Mouse (Mus musculus): ENCODE results near the gene Hba-a1. TPM values are rescaled to one million over a fixed set of nuclear protein-coding genes. Genes with fewer than 3 reads are reported as not detected.

The Hba-a1 gene
- polyA plus RNA-seq, 1 experiment from 2014 or later, result 5,259 TPM

GRCm38 (mm10) chr11:32331075-32331474 is 47.8 kb downstream of the Hba-a1 start:
- WGBS, result 25% methylated on average over 6 of the region's 6 CpGs
- no peaks in the 10 kb centered on the region for H3K9me3 ChIP-seq (replicated peaks)
- H3K27me3 ChIP-seq, result peaks cover 3% of the 10 kb centered on the region; the same call in 1 of the 2 replicates
- H3K9ac ChIP-seq, result no peak overlapping the region
- peak overlapping the region; percentile 71; the same call in 1 of the 2 replicates for H3K27ac ChIP-seq
- H3K36me3 ChIP-seq, result no peaks in the 10 kb centered on the region
- H3K4me1 ChIP-seq, result peaks cover 12% of the 10 kb centered on the region
- ATAC-seq (replicated peaks; ENCODE audit: low FRiP score), result peak; percentile 56; the same call in 1 of the 2 replicates
- no peak overlapping the region for H3K4me2 ChIP-seq
- H3K4me3 ChIP-seq (replicated peaks), result no peak overlapping the region

DNA sequence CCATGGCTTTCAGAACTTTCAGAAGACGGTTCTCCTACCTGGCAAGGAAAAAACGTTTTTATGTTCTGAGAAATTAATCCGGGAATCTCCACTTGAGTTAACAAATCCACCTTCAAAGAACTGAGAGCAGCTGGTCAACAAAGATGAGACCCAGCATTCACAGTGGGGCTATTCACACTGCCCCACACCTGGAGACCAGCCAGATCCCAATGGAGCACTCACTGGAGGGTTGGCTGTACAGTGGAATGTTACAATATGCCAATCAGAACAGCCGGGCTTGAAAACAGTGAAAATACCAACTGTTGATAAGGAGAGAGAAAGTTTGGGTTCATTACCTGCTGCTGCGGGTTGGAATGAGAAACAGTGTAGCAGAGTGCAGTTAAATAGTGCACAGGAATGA is 48.5 kb downstream of the Hba-a1 start:
- WGBS, result 59% methylated on average over 5 of the region's 5 CpGs
- Histone ChIP-seq H3K9me3 (replicated peaks) (no peaks in the 10 kb centered on the region), H3K9ac (no peak overlapping the region), H3K36me3 (no peaks in the 10 kb centered on the region), H3K4me3 (replicated peaks) (no peak overlapping the region), H3K4me1 (peaks cover 12% of the 10 kb centered on the region), H3K27me3 (peaks cover 3% of the 10 kb centered on the region; the same call in 1 of the 2 replicates), H3K4me2 (no peak overlapping the region), H3K27ac (no peak overlapping the region)
- ATAC-seq (replicated peaks; ENCODE audit: low FRiP score), result no peak

DNA sequence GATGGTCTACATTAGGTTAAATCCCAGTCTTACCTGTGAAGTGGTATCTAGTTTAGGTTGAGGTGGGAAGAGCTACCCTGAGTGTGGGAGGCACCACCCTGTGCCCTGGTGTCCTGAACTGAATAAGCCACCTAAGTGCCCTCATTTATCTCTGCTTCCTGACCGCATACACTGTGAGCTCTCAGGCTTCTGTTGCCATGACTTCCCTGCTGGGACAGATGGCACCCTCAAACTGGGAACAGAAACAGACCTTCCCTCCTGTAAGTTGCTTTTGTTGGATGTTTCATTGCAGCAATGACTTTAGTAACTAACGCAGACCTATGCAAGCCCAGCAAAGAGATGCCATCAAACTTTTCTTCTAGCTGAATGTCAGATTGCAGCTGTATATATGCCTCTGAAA is 49.9 kb downstream of the Hba-a1 start:
- Histone ChIP-seq H3K9me3 (replicated peaks) (no peaks in the 10 kb centered on the region), H3K27me3 (no peaks in the 10 kb centered on the region; the same call in 1 of the 2 replicates), H3K36me3 (no peaks in the 10 kb centered on the region), H3K4me3 (replicated peaks) (no peak overlapping the region), H3K9ac (no peak overlapping the region), H3K4me1 (peaks cover 12% of the 10 kb centered on the region), H3K4me2 (no peak overlapping the region), H3K27ac (no peak overlapping the region)
- WGBS, result 75% methylated on average over 2 of the region's 2 CpGs
- no peak for ATAC-seq (replicated peaks; ENCODE audit: low FRiP score)

Other genes starting within 250 kb of the Hba-a1 start
- gene Il9r, start 83.2 kb upstream of the Hba-a1 start, polyA plus RNA-seq (2015; fragmentation: Nextera tagmentation; extraction: Ambion mirVana), result not detected in 2 replicates
- gene Snrnp25, start 78.1 kb upstream of the Hba-a1 start, polyA plus RNA-seq (2015; fragmentation: Nextera tagmentation; extraction: Ambion mirVana), result 59.6 and 60.9 TPM in 2 replicates
- 48.7 and 55.4 TPM in 2 replicates for gene Rhbdf1, start 61.2 kb upstream of the Hba-a1 start, polyA plus RNA-seq (2015; fragmentation: Nextera tagmentation; extraction: Ambion mirVana)
- 33.5 and 36.1 TPM in 2 replicates for gene Mpg, start 57.0 kb upstream of the Hba-a1 start, polyA plus RNA-seq (2015; fragmentation: Nextera tagmentation; extraction: Ambion mirVana)
- 38.8 and 43.9 TPM in 2 replicates for gene Nprl3, start 15.8 kb upstream of the Hba-a1 start, polyA plus RNA-seq (2015; fragmentation: Nextera tagmentation; extraction: Ambion mirVana)
- 36.6 and 65.3 TPM in 2 replicates for gene Hba-x, start 7.1 kb upstream of the Hba-a1 start, polyA plus RNA-seq (2015; fragmentation: Nextera tagmentation; extraction: Ambion mirVana)
- gene Hbq1b, start 3.5 kb downstream of the Hba-a1 start, polyA plus RNA-seq (2015; fragmentation: Nextera tagmentation; extraction: Ambion mirVana), result 2.3 and 2.5 TPM in 2 replicates
- 11,555 and 13,702 TPM in 2 replicates for gene Hba-a2, start 13.0 kb downstream of the Hba-a1 start, polyA plus RNA-seq (2015; fragmentation: Nextera tagmentation; extraction: Ambion mirVana)
- gene Hbq1a, start 16.6 kb downstream of the Hba-a1 start, polyA plus RNA-seq (2015; fragmentation: Nextera tagmentation; extraction: Ambion mirVana), result 0.53 and 0.80 TPM in 2 replicates
- gene Sh3pxd2b, start 64.3 kb downstream of the Hba-a1 start, polyA plus RNA-seq (2015; fragmentation: Nextera tagmentation; extraction: Ambion mirVana), result 18.2 and 21.8 TPM in 2 replicates
- gene Ubtd2, start 171.9 kb downstream of the Hba-a1 start, polyA plus RNA-seq (2015; fragmentation: Nextera tagmentation; extraction: Ambion mirVana), result 45.1 and 46.1 TPM in 2 replicates
- 0.42 TPM in 1 of 2 replicates, not detected in the other for gene Efcab9, start 248.6 kb downstream of the Hba-a1 start, polyA plus RNA-seq (2015; fragmentation: Nextera tagmentation; extraction: Ambion mirVana)
- 5.4 TPM in 2 replicates for gene Stk10, start 249.8 kb downstream of the Hba-a1 start, polyA plus RNA-seq (2015; fragmentation: Nextera tagmentation; extraction: Ambion mirVana)